Mouse (Mus musculus) kidney, adult 2 months (tissue): ENCODE measurements around the gene Tnfrsf8. TPM values are rescaled to one million over a fixed set of nuclear protein-coding genes. Genes with fewer than 3 reads are reported as not detected.

Experiments
- DNase-seq: peaks from one replicate; pipeline ENCODE4 v3.0.0; 2021
- H3K27ac ChIP-seq: fragments of 200-500 bp; 2 replicates; pipeline ENCODE4 v1.5.1; 2012; ENCODE audit warnings: low read depth, low read length, control low read depth, inconsistent platforms; ENCODE audit not compliant: insufficient read depth
- H3K27me3 ChIP-seq: fragments of 200-500 bp; replicated peaks from 2 replicates; pipeline ENCODE4 v1.6.1; 2012; ENCODE audit warnings: mild to moderate bottlenecking, moderate library complexity, low read length, inconsistent platforms; ENCODE audit not compliant: control insufficient read depth, insufficient read depth
- H3K36me3 ChIP-seq: fragments of 200-500 bp; 2 replicates; pipeline ENCODE4 v1.6.1; 2012; ENCODE audit warnings: mild to moderate bottlenecking, moderate library complexity, low read length, inconsistent platforms; ENCODE audit not compliant: control insufficient read depth, insufficient read depth
- H3K4me1 ChIP-seq: fragments of 200-500 bp; 2 replicates; pipeline ENCODE4 v1.6.1; 2011; ENCODE audit warnings: low read length; ENCODE audit not compliant: control insufficient read depth, insufficient read depth
- H3K4me3 ChIP-seq: fragments of 200-500 bp; 2 replicates; pipeline ENCODE4 v1.5.1; 2011; ENCODE audit warnings: mild to moderate bottlenecking, low read depth, low read length, control low read depth; ENCODE audit not compliant: insufficient read depth
- CTCF ChIP-seq: fragments of 200-500 bp; conservative IDR thresholded peaks from 2 replicates; pipeline ENCODE4 v1.5.1; 2011; ENCODE audit warnings: low read depth, mild to moderate bottlenecking, control low read depth, low read length, moderate library complexity, mixed read lengths; ENCODE audit not compliant: insufficient read depth, insufficient read length
- POLR2A ChIP-seq: fragments of 200-500 bp; IDR thresholded peaks from one replicate; pipeline ENCODE4 v1.6.1; 2011; ENCODE audit warnings: low read depth, low read length, control low read depth
- WGBS: fragments of 180-500 bp; shearing (Covaris S2); methylation state at CpG from one replicate; pipeline ENCODE4 v1.1.7; 2018; 5-methylcytosine and 5-hydroxymethylcytosine counted together
- polyA plus RNA-seq: library from polyadenylated mRNA; depleted of rRNA; stranded (reverse); fragments of >200 nt; gene quantifications from 2 replicates; pipeline ENCODE4 v1.2.3, GENCODE M21; 2012

Gene Tnfrsf8
- polyA plus RNA-seq, 1 experiment: 0.11 TPM

GRCm38 (mm10) chr4:145341879-145342809, 27.2 kb upstream of the Tnfrsf8 start:
- WGBS: 83% methylated on average over 6 of the region's 6 CpGs
- no peak for DNase-seq
- Histone ChIP-seq H3K27me3 (no peaks in the 10 kb centered on the region), H3K27ac (no peak overlapping the region), H3K36me3 (no peaks in the 10 kb centered on the region), H3K4me1 (no peaks in the 10 kb centered on the region), H3K4me3 (no peak overlapping the region)
- TF ChIP-seq CTCF: no peak
- TF ChIP-seq POLR2A: no peak

GRCm38 (mm10) chr4:145337906-145338858, 23.2 kb upstream of the Tnfrsf8 start:
- WGBS: 78% methylated on average over 9 of the region's 9 CpGs
- Histone ChIP-seq H3K27ac (no peak overlapping the region), H3K36me3 (no peaks in the 10 kb centered on the region), H3K4me1 (no peaks in the 10 kb centered on the region), H3K4me3 (no peak overlapping the region), H3K27me3 (no peaks in the 10 kb centered on the region)
- DNase-seq: no peak
- TF ChIP-seq CTCF: no peak
- TF ChIP-seq POLR2A: no peak

DNA sequence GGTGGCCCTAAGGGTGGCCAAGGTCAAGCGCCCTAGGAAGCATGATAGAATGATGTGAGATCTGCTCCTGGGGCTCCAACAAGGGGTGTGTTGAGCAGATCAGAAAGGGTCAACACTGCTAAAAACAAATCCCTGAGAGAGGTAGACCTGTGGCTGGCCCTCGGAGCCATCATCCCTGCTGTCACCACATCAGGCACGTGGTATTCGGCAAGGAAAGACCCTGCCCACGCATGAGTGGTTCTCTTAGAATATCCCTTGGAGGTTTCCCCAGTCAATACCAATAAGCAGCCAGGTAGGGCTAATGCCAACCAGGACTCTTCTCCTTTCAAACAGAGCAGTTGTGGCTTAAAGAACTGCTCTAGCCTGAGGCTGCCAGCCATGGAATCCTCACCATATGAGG, 21.6 kb upstream of the Tnfrsf8 start:
- H3K4me1 ChIP-seq: no peaks in the 10 kb centered on the region
- 71% methylated on average over 5 of the region's 5 CpGs for WGBS
- DNase-seq: no peak
- H3K36me3 ChIP-seq: no peaks in the 10 kb centered on the region
- H3K4me3 ChIP-seq: no peak overlapping the region
- no peak overlapping the region for H3K27ac ChIP-seq
- no peaks in the 10 kb centered on the region for H3K27me3 ChIP-seq
- no peak for TF ChIP-seq CTCF
- TF ChIP-seq POLR2A: no peak

GRCm38 (mm10) chr4:145336019-145336418, 21.1 kb upstream of the Tnfrsf8 start:
- no peaks in the 10 kb centered on the region for H3K27me3 ChIP-seq
- no peaks in the 10 kb centered on the region for H3K4me1 ChIP-seq
- no peak for TF ChIP-seq CTCF
- TF ChIP-seq POLR2A: no peak
- WGBS: 77% methylated on average over 1 of the region's 1 CpGs
- H3K4me3 ChIP-seq: no peak overlapping the region
- H3K36me3 ChIP-seq: no peaks in the 10 kb centered on the region
- no peak for DNase-seq
- no peak overlapping the region for H3K27ac ChIP-seq

- H3K4me3 ChIP-seq: no peak overlapping the region
- DNase-seq: no peak
- H3K36me3 ChIP-seq: no peaks in the 10 kb centered on the region
- no peaks in the 10 kb centered on the region for H3K27me3 ChIP-seq
- TF ChIP-seq CTCF (no peak), POLR2A (no peak)
- 77% methylated on average over 3 of the region's 3 CpGs for WGBS
- no peak overlapping the region for H3K27ac ChIP-seq
- no peaks in the 10 kb centered on the region for H3K4me1 ChIP-seq
These were observed 8.7 kb upstream of the Tnfrsf8 start for GRCm38 (mm10) chr4:145323631-145324030.

GRCm38 (mm10) chr4:145322995-145323627, 8.1 kb upstream of the Tnfrsf8 start:
- Histone ChIP-seq H3K27ac (no peak overlapping the region), H3K4me1 (no peaks in the 10 kb centered on the region), H3K36me3 (no peaks in the 10 kb centered on the region), H3K4me3 (no peak overlapping the region), H3K27me3 (no peaks in the 10 kb centered on the region)
- 71% methylated on average over 8 of the region's 8 CpGs for WGBS
- TF ChIP-seq POLR2A: no peak
- peak; percentile 6 for DNase-seq

- Histone ChIP-seq H3K4me3 (no peak overlapping the region), H3K27me3 (no peaks in the 10 kb centered on the region), H3K36me3 (no peaks in the 10 kb centered on the region), H3K27ac (no peak overlapping the region), H3K4me1 (no peaks in the 10 kb centered on the region)
- 77% methylated on average over 5 of the region's 5 CpGs for WGBS
- DNase-seq: no peak
- TF ChIP-seq POLR2A (no peak), CTCF (no peak)
These were observed 7.2 kb upstream of the Tnfrsf8 start for GRCm38 (mm10) chr4:145322211-145322610.
